Mouse (Mus musculus): ENCODE results near the gene Rdh5. TPM values are rescaled to one million over a fixed set of nuclear protein-coding genes. Genes with fewer than 3 reads are reported as not detected.
A peak's percentile ranks its signal among the peaks of the same experiment; 100 is the strongest.

Gene Rdh5
- polyA plus RNA-seq (2015; fragmentation: Nextera tagmentation; extraction: Ambion mirVana) = 16.6 and 18.7 TPM in 2 replicates

DNA sequence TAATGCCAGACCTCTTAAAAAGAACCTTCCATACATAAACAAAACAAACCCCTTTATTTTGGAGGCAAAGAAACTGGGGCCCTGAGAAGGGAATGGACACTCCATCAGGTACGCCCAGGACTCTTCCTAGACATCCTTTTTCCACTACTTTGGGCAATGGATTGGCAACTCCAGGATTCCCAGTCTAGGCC lies at the start of gene Rdh5:
Rdh5 (minus strand) TSS at position 67 of the 191 bp plus-strand sequence.
- Histone ChIP-seq H3K9ac (ENCODE audit: low read length) (peak within 1 kb of the TSS; percentile 87), H3K27me3 (ENCODE audit: control insufficient read depth, insufficient read depth, low read length) (no peaks in the 10 kb centered on the region), H3K27ac (ENCODE audit: low read length) (peak within 1 kb of the TSS; percentile 97), H3K4me1 (ENCODE audit: control insufficient read depth, insufficient read depth, low read length) (peaks cover 52% of the 10 kb centered on the region), H3K4me3 (replicated peaks; ENCODE audit: low read length) (peak within 1 kb of the TSS; percentile 81), H3K9me3 (replicated peaks; ENCODE audit: control insufficient read depth, low read length) (no peaks in the 10 kb centered on the region), H3K4me2 (ENCODE audit: low read depth, low read length) (peak within 1 kb of the TSS; percentile 79), H3K36me3 (ENCODE audit: control insufficient read depth, insufficient read depth, low read length) (no peaks in the 10 kb centered on the region)
- WGBS = 11% methylated on average over 1 of the region's 1 CpGs
- no peak for ATAC-seq (ENCODE audit: insufficient read depth, low FRiP score)

DNA sequence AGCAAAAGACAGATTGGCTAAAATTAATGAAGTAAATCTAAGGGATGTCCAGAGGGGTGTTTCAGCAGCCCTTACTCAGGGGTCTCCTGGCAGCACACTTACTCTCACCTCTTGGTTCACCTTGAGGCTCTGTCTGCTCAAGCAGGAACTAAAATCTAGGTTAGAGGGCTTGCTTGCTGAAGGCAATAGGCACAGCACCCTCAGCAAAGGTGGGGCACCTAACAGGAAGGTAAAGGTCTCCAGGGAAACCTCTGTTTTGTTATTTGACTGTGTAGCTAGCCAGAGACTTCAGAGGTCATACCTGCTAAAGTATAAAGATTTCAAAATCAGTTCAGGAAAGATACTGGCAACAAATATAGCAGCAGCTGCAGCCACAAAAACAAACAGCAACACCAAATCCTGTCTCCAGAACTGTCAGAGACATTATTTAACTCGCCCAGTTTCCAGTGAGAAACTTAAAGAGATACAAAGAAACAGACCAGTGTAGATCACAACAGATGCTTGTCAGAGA lies 48.1 kb upstream of the Rdh5 start:
- H3K4me2 ChIP-seq (ENCODE audit: low read depth, low read length) = no peak overlapping the region
- H3K9me3 ChIP-seq (replicated peaks; ENCODE audit: control insufficient read depth, low read length) = no peaks in the 10 kb centered on the region
- peak overlapping the region; percentile 46; the same call in 1 of the 2 replicates for H3K27ac ChIP-seq (ENCODE audit: low read length)
- ATAC-seq (ENCODE audit: insufficient read depth, low FRiP score) = peak; percentile 54; the same call in 1 of the 2 replicates
- no peak overlapping the region for H3K4me3 ChIP-seq (replicated peaks; ENCODE audit: low read length)
- peaks cover 11% of the 10 kb centered on the region for H3K4me1 ChIP-seq (ENCODE audit: control insufficient read depth, insufficient read depth, low read length)
- 28% methylated on average over 1 of the region's 1 CpGs for WGBS
- H3K36me3 ChIP-seq (ENCODE audit: control insufficient read depth, insufficient read depth, low read length) = no peaks in the 10 kb centered on the region
- no peaks in the 10 kb centered on the region for H3K27me3 ChIP-seq (ENCODE audit: control insufficient read depth, insufficient read depth, low read length)
- H3K9ac ChIP-seq (ENCODE audit: low read length) = no peak overlapping the region

DNA sequence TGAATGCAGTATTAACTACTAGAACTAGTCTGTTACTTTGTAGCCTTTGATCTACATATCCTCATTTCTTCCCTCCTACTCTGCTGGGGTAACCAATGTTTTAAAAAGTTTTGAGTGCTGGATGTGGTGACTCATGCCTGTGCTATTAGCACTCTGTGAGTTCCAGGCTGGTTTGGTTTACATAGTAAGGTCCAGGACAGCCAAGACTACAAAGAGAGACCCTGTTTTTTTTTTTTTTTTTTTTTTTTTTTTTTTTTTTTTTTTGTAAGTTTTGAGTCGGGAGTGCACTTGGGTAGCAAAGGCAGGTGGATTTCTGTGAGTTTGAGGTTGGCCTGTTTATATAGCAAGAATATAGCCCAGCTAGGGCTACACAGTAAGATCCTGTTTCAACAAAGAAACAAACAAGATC lies 45.7 kb upstream of the Rdh5 start:
- no peaks in the 10 kb centered on the region for H3K36me3 ChIP-seq (ENCODE audit: control insufficient read depth, insufficient read depth, low read length)
- no peak overlapping the region for H3K4me2 ChIP-seq (ENCODE audit: low read depth, low read length)
- peak overlapping the region; percentile 78; the same call in 1 of the 2 replicates for H3K27ac ChIP-seq (ENCODE audit: low read length)

DNA sequence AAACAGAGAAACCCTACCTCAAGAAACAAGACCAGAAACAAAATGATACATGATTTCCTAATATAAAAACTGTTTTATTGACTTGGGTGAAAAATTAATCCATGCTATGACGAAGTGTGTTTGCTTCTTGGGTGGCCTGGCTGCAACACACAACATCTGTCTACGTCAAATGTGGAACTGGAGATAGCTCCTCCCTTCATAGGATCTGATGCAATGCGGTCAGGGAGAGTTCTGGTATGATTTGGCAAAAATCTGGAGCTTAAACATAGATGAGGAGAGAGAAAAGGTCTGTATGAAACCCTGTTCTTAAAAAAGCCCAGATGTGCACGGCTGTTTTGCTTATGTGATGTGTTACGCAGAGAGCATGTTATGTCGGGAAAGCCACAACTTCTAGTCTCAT lies 43.2 kb upstream of the Rdh5 start:
- Histone ChIP-seq H3K9me3 (replicated peaks; ENCODE audit: control insufficient read depth, low read length) (no peaks in the 10 kb centered on the region), H3K9ac (ENCODE audit: low read length) (no peak overlapping the region), H3K27me3 (ENCODE audit: control insufficient read depth, insufficient read depth, low read length) (no peaks in the 10 kb centered on the region), H3K4me3 (replicated peaks; ENCODE audit: low read length) (no peak overlapping the region), H3K4me2 (ENCODE audit: low read depth, low read length) (no peak overlapping the region), H3K4me1 (ENCODE audit: control insufficient read depth, insufficient read depth, low read length) (peaks cover 13% of the 10 kb centered on the region), H3K36me3 (ENCODE audit: control insufficient read depth, insufficient read depth, low read length) (no peaks in the 10 kb centered on the region), H3K27ac (ENCODE audit: low read length) (peak overlapping the region; percentile 12)
- no peak for ATAC-seq (ENCODE audit: insufficient read depth, low FRiP score)
- WGBS = 51% methylated on average over 6 of the region's 6 CpGs

More for the DNA sequence above, 45.7 kb upstream of the Rdh5 start:
- Histone ChIP-seq H3K27me3 (ENCODE audit: control insufficient read depth, insufficient read depth, low read length) (no peaks in the 10 kb centered on the region), H3K4me1 (ENCODE audit: control insufficient read depth, insufficient read depth, low read length) (peaks cover 9% of the 10 kb centered on the region), H3K4me3 (replicated peaks; ENCODE audit: low read length) (no peak overlapping the region), H3K9me3 (replicated peaks; ENCODE audit: control insufficient read depth, low read length) (no peaks in the 10 kb centered on the region), H3K9ac (ENCODE audit: low read length) (no peak overlapping the region)
- 19% methylated on average over 1 of the region's 1 CpGs for WGBS
- ATAC-seq (ENCODE audit: insufficient read depth, low FRiP score) = peak; percentile 87

DNA sequence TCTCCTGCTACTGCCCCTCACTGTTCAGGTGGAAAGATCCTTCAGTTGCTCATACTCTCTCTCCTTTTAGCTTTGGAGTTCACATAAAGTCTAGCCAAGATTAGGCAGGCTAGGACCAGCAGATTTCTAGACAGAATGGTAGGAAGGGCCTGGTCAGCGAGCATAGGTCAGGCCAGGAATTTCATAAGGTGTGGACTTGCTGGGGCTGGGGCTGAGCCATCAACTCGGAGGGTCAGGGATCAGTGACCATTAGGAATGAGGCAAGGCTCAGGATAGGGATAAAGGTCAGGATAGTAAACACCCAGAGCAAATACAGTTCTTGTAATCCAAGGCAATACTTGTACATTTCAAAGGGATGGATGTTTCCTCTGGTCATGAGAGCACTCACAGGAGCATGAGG lies 42.3 kb upstream of the Rdh5 start:
- Histone ChIP-seq H3K4me3 (replicated peaks; ENCODE audit: low read length) (no peak overlapping the region), H3K9me3 (replicated peaks; ENCODE audit: control insufficient read depth, low read length) (no peaks in the 10 kb centered on the region), H3K27me3 (ENCODE audit: control insufficient read depth, insufficient read depth, low read length) (no peaks in the 10 kb centered on the region), H3K4me1 (ENCODE audit: control insufficient read depth, insufficient read depth, low read length) (peaks cover 13% of the 10 kb centered on the region), H3K4me2 (ENCODE audit: low read depth, low read length) (no peak overlapping the region), H3K36me3 (ENCODE audit: control insufficient read depth, insufficient read depth, low read length) (no peaks in the 10 kb centered on the region), H3K9ac (ENCODE audit: low read length) (no peak overlapping the region), H3K27ac (ENCODE audit: low read length) (no peak overlapping the region)
- 50% methylated on average over 2 of the region's 2 CpGs for WGBS
- no peak for ATAC-seq (ENCODE audit: insufficient read depth, low FRiP score)

DNA sequence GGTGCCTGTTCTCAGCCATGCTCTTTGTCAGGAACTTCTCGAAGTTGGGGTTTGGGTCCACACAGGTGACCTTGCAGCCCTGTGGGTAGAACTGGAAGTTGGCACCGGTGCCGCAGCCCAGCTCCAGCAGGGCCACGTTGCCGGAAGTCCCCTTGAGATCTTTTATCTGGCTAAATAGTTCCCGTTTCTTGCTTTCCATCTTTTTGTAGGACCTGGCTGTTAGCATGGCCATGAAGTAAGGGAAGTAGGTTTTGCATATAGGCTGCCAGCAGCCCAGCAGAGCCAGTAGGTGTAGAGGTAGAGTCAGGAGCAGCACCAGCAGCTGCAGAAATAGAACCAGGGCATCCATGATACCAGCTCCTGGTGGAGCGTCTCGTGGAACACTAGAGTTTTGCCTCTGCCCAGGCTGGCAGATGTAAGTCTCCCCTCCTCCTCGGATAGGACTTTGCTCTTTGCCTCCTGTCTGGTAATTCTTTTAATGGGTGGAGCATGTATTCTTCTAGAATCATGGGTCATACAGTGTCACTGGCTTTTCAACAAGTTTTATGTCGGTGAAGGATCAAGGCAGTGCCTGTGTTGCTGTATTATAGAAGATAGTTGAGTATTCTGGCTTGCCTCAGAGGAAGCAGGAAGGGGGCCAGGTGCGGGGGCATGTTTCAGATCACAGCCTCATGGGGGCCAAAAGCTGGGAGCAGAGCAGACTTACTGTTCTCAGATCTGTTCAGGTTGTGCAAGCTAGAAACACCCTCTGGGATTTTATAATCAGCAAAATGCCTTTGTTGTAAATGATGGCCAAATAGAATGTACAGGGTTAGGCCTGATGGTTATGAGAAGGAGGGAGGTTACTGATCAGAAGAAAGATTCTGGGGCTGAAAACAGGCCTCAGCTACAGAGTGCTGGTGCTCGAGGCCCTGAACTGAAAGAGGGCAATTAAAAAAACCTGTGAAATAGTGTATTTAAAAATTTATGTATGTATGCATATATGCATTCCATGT lies 38.2 kb upstream of the Rdh5 start, which contains the start of gene Mettl7b:
Mettl7b (minus strand) TSS at position 399 of the 995 bp plus-strand sequence.
- no peaks in the 10 kb centered on the region for H3K9me3 ChIP-seq (replicated peaks; ENCODE audit: control insufficient read depth, low read length)
- H3K4me3 ChIP-seq (replicated peaks; ENCODE audit: low read length) = no peak within 1 kb of the TSS
- H3K36me3 ChIP-seq (ENCODE audit: control insufficient read depth, insufficient read depth, low read length) = no peaks in the 10 kb centered on the region
- no peak within 1 kb of the TSS for H3K9ac ChIP-seq (ENCODE audit: low read length)
- peaks cover 4% of the 10 kb centered on the region; the same call in 1 of the 2 replicates for H3K4me1 ChIP-seq (ENCODE audit: control insufficient read depth, insufficient read depth, low read length)
- H3K27ac ChIP-seq (ENCODE audit: low read length) = no peak within 1 kb of the TSS
- H3K4me2 ChIP-seq (ENCODE audit: low read depth, low read length) = no peak within 1 kb of the TSS
- H3K27me3 ChIP-seq (ENCODE audit: control insufficient read depth, insufficient read depth, low read length) = no peaks in the 10 kb centered on the region
- 70% methylated on average over 12 of the region's 12 CpGs for WGBS
- no peak for ATAC-seq (ENCODE audit: insufficient read depth, low FRiP score)

DNA sequence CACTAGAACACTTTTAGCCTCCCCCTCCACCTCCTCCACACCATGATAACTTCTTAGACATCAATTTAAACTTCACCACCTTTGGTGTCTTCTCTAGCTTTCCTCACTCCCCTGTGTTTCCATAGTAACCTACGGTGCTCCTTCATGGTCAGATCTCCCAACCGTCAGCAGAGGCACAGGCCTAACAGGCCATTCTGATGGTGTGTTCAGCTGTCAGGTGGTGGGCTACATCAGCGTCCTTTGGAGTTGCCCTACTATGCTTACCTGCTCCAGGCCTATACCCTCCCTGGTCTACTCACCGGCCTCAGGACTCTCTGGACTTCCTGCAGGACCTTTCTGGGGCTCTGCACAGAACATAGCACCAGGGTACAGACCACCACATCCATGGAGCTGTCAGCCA lies 37.5 kb upstream of the Rdh5 start:
- ATAC-seq (ENCODE audit: insufficient read depth, low FRiP score) = no peak
- Histone ChIP-seq H3K9me3 (replicated peaks; ENCODE audit: control insufficient read depth, low read length) (no peaks in the 10 kb centered on the region), H3K4me2 (ENCODE audit: low read depth, low read length) (no peak overlapping the region), H3K4me1 (ENCODE audit: control insufficient read depth, insufficient read depth, low read length) (peaks cover 4% of the 10 kb centered on the region; the same call in 1 of the 2 replicates), H3K36me3 (ENCODE audit: control insufficient read depth, insufficient read depth, low read length) (no peaks in the 10 kb centered on the region), H3K27me3 (ENCODE audit: control insufficient read depth, insufficient read depth, low read length) (no peaks in the 10 kb centered on the region), H3K4me3 (replicated peaks; ENCODE audit: low read length) (no peak overlapping the region), H3K27ac (ENCODE audit: low read length) (no peak overlapping the region), H3K9ac (ENCODE audit: low read length) (no peak overlapping the region)
- WGBS = 79% methylated on average over 4 of the region's 4 CpGs

DNA sequence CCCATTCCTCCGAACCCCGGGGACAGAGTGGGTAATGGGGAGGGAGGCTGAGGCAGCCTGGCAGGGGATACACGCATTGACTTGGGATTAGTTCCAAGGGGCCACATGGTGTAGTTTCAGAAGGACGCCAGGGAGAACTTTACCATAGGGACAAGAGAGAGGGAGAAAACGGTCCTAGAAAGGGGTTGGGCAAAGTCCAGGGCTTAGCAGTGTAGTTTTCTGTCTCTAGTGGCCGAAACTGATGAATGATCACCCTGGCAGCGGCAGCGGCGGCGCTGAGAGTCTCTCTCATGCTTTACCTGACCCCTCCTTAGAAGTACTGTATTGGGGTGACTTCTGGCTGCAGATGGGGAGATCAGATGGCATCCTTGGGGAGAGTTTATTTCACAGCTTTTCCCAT lies 35.7 kb upstream of the Rdh5 start:
- Histone ChIP-seq H3K36me3 (ENCODE audit: control insufficient read depth, insufficient read depth, low read length) (no peaks in the 10 kb centered on the region), H3K27me3 (ENCODE audit: control insufficient read depth, insufficient read depth, low read length) (no peaks in the 10 kb centered on the region), H3K27ac (ENCODE audit: low read length) (no peak overlapping the region), H3K9ac (ENCODE audit: low read length) (no peak overlapping the region), H3K4me3 (replicated peaks; ENCODE audit: low read length) (no peak overlapping the region), H3K4me2 (ENCODE audit: low read depth, low read length) (no peak overlapping the region), H3K9me3 (replicated peaks; ENCODE audit: control insufficient read depth, low read length) (no peaks in the 10 kb centered on the region), H3K4me1 (ENCODE audit: control insufficient read depth, insufficient read depth, low read length) (peaks cover 4% of the 10 kb centered on the region; the same call in 1 of the 2 replicates)
- no peak for ATAC-seq (ENCODE audit: insufficient read depth, low FRiP score)
- 70% methylated on average over 10 of the region's 10 CpGs for WGBS

DNA sequence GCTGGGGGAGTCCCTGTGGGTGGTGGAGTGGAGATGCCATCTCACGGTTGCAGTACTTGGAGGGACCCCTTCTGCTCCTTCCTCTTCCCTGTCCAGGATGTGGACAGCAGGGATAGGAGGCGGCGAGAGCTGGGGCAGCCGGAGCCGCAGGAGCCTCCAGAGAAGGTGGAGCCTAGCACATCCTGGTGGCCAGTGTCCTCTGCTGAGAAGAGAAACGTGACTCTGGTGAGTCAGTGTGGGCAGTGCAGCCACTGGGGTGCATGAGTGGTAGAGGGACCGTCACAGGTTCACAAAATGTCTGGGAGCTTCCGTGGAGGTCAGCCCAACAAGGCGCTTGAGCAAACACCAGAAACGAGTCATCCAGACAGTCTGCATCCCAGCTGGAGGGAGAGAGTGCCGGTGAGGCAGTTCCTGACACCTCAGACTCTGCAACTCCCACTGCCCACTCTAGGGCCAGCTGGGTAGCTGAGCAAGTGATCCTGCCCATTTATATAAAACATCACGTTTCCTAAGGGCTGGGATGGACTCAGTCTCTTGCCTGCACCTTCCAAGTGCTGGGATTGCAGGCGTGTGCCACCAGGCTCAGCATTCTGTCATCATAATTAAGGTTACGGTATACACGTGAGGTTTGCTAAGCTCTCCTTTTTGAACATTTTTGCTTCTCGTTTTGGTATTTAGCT lies 27.7 kb upstream of the Rdh5 start:
- Histone ChIP-seq H3K9ac (ENCODE audit: low read length) (no peak overlapping the region), H3K4me2 (ENCODE audit: low read depth, low read length) (no peak overlapping the region), H3K27ac (ENCODE audit: low read length) (no peak overlapping the region), H3K36me3 (ENCODE audit: control insufficient read depth, insufficient read depth, low read length) (no peaks in the 10 kb centered on the region), H3K4me1 (ENCODE audit: control insufficient read depth, insufficient read depth, low read length) (no peaks in the 10 kb centered on the region), H3K9me3 (replicated peaks; ENCODE audit: control insufficient read depth, low read length) (no peaks in the 10 kb centered on the region; the same call in 1 of the 2 replicates), H3K27me3 (ENCODE audit: control insufficient read depth, insufficient read depth, low read length) (no peaks in the 10 kb centered on the region), H3K4me3 (replicated peaks; ENCODE audit: low read length) (no peak overlapping the region)
- no peak for ATAC-seq (ENCODE audit: insufficient read depth, low FRiP score)
- WGBS = 58% methylated on average over 16 of the region's 16 CpGs
